Mouse (Mus musculus) heart, adult 2 months (tissue): ENCODE data around the gene E330034G19Rik. TPM values are rescaled to one million over a fixed set of nuclear protein-coding genes. Genes with fewer than 3 reads are reported as not detected.

Source experiments
- DNase-seq, 2 experiments: peaks; one replicate each; pipeline ENCODE4 v3.0.0; 2021
- H3K27ac ChIP-seq: fragments of 200-600 bp; 2 replicates; pipeline ENCODE4 v1.8.1; 2022
- H3K27me3 ChIP-seq: fragments of 200-500 bp; 2 replicates; pipeline ENCODE4 v1.6.1; 2012; ENCODE audit warnings: mild to moderate bottlenecking, low read length, inconsistent platforms, mixed read lengths; ENCODE audit not compliant: control insufficient read depth, insufficient read depth
- H3K36me3 ChIP-seq: fragments of 200-500 bp; 2 replicates; pipeline ENCODE4 v1.6.1; 2012; ENCODE audit warnings: low read length, inconsistent platforms; ENCODE audit not compliant: control insufficient read depth, insufficient read depth
- H3K4me1 ChIP-seq: fragments of 200-500 bp; 2 replicates; pipeline ENCODE4 v1.6.1; 2011; ENCODE audit warnings: low read length; ENCODE audit not compliant: control insufficient read depth, insufficient read depth
- H3K4me3 ChIP-seq: fragments of 200-600 bp; 2 replicates; pipeline ENCODE4 v1.8.1; 2022
- H3K79me2 ChIP-seq: fragments of 200-500 bp; replicated peaks from 2 replicates; pipeline ENCODE4 v1.6.1; 2012; ENCODE audit warnings: mild to moderate bottlenecking, inconsistent platforms, low read length, moderate library complexity, mixed read lengths; ENCODE audit not compliant: control insufficient read depth, insufficient read depth
- H3K9ac ChIP-seq: fragments of 200-500 bp; 2 replicates; pipeline ENCODE4 v1.6.1; 2012; ENCODE audit warnings: low read depth, mild to moderate bottlenecking, control low read depth, inconsistent platforms, low read length, mixed read lengths
- CTCF ChIP-seq: fragments of 200-600 bp; IDR thresholded peaks from 2 replicates; pipeline ENCODE4 v1.8.1; 2022; ENCODE audit warnings: antibody characterized with exemption, mild to moderate bottlenecking, moderate library complexity
- EP300 ChIP-seq: fragments of 200-500 bp; IDR thresholded peaks from 2 replicates; pipeline ENCODE4 v1.6.1; 2011; ENCODE audit warnings: low read depth, low read length, control low read depth; ENCODE audit not compliant: insufficient read depth
- POLR2A ChIP-seq: fragments of 200-500 bp; IDR thresholded peaks from 2 replicates; pipeline ENCODE4 v1.6.1; 2011; ENCODE audit warnings: mild to moderate bottlenecking, low read depth, low read length, control low read depth; ENCODE audit not compliant: insufficient read depth
- WGBS: fragments of 180-500 bp; shearing (Covaris S2); methylation state at CpG from one replicate; pipeline ENCODE4 v1.1.7; 2018; 5-methylcytosine and 5-hydroxymethylcytosine counted together
- intact Hi-C: fragments of 180-260 bp; cut with DNase I; formaldehyde crosslinking; loops from one replicate; pipeline ENCODE4 v1.15.1; 2025
- polyA plus RNA-seq: library from polyadenylated mRNA; depleted of rRNA; stranded (reverse); fragments of >200 nt; gene quantifications from 2 replicates; pipeline ENCODE4 v1.2.3, GENCODE M21; 2012
- total RNA-seq, 2 experiments: library from RNA; stranded (reverse); gene quantifications; 2 replicates each; pipeline ENCODE4 v1.2.3; 2021

E330034G19Rik gene
- total and polyA plus RNA-seq, 3 experiments, result not detected

GRCm38 (mm10) chr14:24273575-24273974 lies 19.4 kb upstream of the E330034G19Rik start:
- 54% methylated on average over 2 of the region's 2 CpGs for WGBS

GRCm38 (mm10) chr14:24275534-24275933 lies 17.5 kb upstream of the E330034G19Rik start:
- no peak for DNase-seq
- H3K9ac ChIP-seq, result no peak overlapping the region
- peak; percentile 61 for TF ChIP-seq CTCF
- no peak for TF ChIP-seq POLR2A
- TF ChIP-seq EP300, result no peak
- H3K27ac ChIP-seq, result no peak overlapping the region
- H3K27me3 ChIP-seq, result no peaks in the 10 kb centered on the region
- H3K4me3 ChIP-seq, result no peak overlapping the region
- 24% methylated on average over 2 of the region's 2 CpGs for WGBS
- H3K36me3 ChIP-seq, result no peaks in the 10 kb centered on the region
- intact Hi-C loops, result loop anchor here (1.0 to 10.0 kb wide), 3 partner anchors 93 to 691 kb away; no protein-coding TSS in a partner anchor
- no peaks in the 10 kb centered on the region for H3K4me1 ChIP-seq
- no peaks in the 10 kb centered on the region for H3K79me2 ChIP-seq

More at GRCm38 (mm10) chr14:24273575-24273974, 19.4 kb upstream of the E330034G19Rik start:
- Histone ChIP-seq H3K9ac (no peak overlapping the region), H3K79me2 (no peaks in the 10 kb centered on the region), H3K4me1 (no peaks in the 10 kb centered on the region), H3K27me3 (no peaks in the 10 kb centered on the region), H3K4me3 (no peak overlapping the region), H3K36me3 (no peaks in the 10 kb centered on the region), H3K27ac (no peak overlapping the region)
- intact Hi-C loops, result loop anchor here (10.0 kb wide), 1 partner anchor 689 kb away; no protein-coding TSS in a partner anchor
- TF ChIP-seq CTCF, result peak; percentile 77
- no peak for TF ChIP-seq EP300
- TF ChIP-seq POLR2A, result no peak
- no peak for DNase-seq

- DNase-seq, result no peak
- H3K4me3 ChIP-seq, result no peak overlapping the region
- no peaks in the 10 kb centered on the region for H3K4me1 ChIP-seq
- TF ChIP-seq POLR2A, result no peak
- intact Hi-C loops, result no loop called here
- H3K79me2 ChIP-seq, result no peaks in the 10 kb centered on the region
- H3K27ac ChIP-seq, result no peak overlapping the region
- H3K36me3 ChIP-seq, result no peaks in the 10 kb centered on the region
- 47% methylated on average over 4 of the region's 4 CpGs for WGBS
- no peaks in the 10 kb centered on the region for H3K27me3 ChIP-seq
- no peak overlapping the region for H3K9ac ChIP-seq
These were observed 11.7 kb upstream of the E330034G19Rik start for GRCm38 (mm10) chr14:24281278-24281677.

GRCm38 (mm10) chr14:24282276-24282675 lies 10.7 kb upstream of the E330034G19Rik start:
- Histone ChIP-seq H3K4me1 (no peaks in the 10 kb centered on the region), H3K27ac (no peak overlapping the region), H3K36me3 (no peaks in the 10 kb centered on the region), H3K9ac (no peak overlapping the region), H3K4me3 (no peak overlapping the region), H3K27me3 (no peaks in the 10 kb centered on the region), H3K79me2 (no peaks in the 10 kb centered on the region)
- 75% methylated on average over 3 of the region's 3 CpGs for WGBS
- intact Hi-C loops, result no loop called here
- DNase-seq, result no peak
- TF ChIP-seq CTCF (no peak), EP300 (no peak), POLR2A (no peak)

GRCm38 (mm10) chr14:24286136-24286535 lies 6.9 kb upstream of the E330034G19Rik start:
- Histone ChIP-seq H3K36me3 (no peaks in the 10 kb centered on the region), H3K9ac (no peak overlapping the region), H3K27me3 (no peaks in the 10 kb centered on the region), H3K4me3 (no peak overlapping the region), H3K79me2 (no peaks in the 10 kb centered on the region), H3K27ac (no peak overlapping the region), H3K4me1 (no peaks in the 10 kb centered on the region)
- intact Hi-C loops, result no loop called here
- WGBS, result 30% methylated on average over 4 of the region's 4 CpGs
- no peak for TF ChIP-seq CTCF
- TF ChIP-seq POLR2A, result no peak
- TF ChIP-seq EP300, result no peak
- no peak for DNase-seq

GRCm38 (mm10) chr14:24290726-24291125 lies 2.3 kb upstream of the E330034G19Rik start:
- Histone ChIP-seq H3K79me2 (no peaks in the 10 kb centered on the region), H3K9ac (no peak overlapping the region), H3K4me1 (no peaks in the 10 kb centered on the region), H3K36me3 (no peaks in the 10 kb centered on the region), H3K27me3 (no peaks in the 10 kb centered on the region; the same call in 1 of the 2 replicates), H3K27ac (no peak overlapping the region), H3K4me3 (no peak overlapping the region)
- DNase-seq, result no peak
- intact Hi-C loops, result no loop called here
- TF ChIP-seq CTCF (no peak), EP300 (no peak), POLR2A (no peak)
